Mouse (Mus musculus) erythroblast, embryonic 14.5 days (primary cell): ENCODE measurements around the gene Upp2. TPM values are rescaled to one million over a fixed set of nuclear protein-coding genes. Genes with fewer than 3 reads are reported as not detected.

Source experiments
- H3K27me3 ChIP-seq: 2 replicates; pipeline ENCODE4 v1.6.1; 2012; ENCODE audit warnings: inconsistent platforms; ENCODE audit not compliant: control insufficient read depth
- H3K36me3 ChIP-seq: 2 replicates; pipeline ENCODE4 v1.6.1; 2012; ENCODE audit warnings: mild to moderate bottlenecking, inconsistent platforms; ENCODE audit not compliant: control insufficient read depth
- H3K4me1 ChIP-seq: 2 replicates; pipeline ENCODE4 v1.6.1; 2012; ENCODE audit warnings: inconsistent platforms; ENCODE audit not compliant: control insufficient read depth
- H3K4me3 ChIP-seq: replicated peaks from 2 replicates; pipeline ENCODE3; 2012; ENCODE audit warnings: moderate library complexity, mild to moderate bottlenecking, inconsistent platforms
- H3K9me3 ChIP-seq: 2 replicates; pipeline ENCODE4 v1.6.1; 2012; ENCODE audit warnings: low read length, inconsistent platforms, mixed read lengths; ENCODE audit not compliant: control insufficient read depth
- GATA1 ChIP-seq: IDR thresholded peaks from 2 replicates; pipeline ENCODE4 v1.6.1; 2012; ENCODE audit warnings: low read length, inconsistent platforms, mixed read lengths
- TAL1 ChIP-seq: IDR thresholded peaks from 3 replicates; pipeline ENCODE4 v1.6.1; 2012; ENCODE audit warnings: low read length, inconsistent platforms, mixed read lengths
- polyA plus RNA-seq: library from polyadenylated mRNA; stranded (reverse); fragments of >175 nt; gene quantifications from 2 replicates; pipeline ENCODE4 v1.2.3, GENCODE M21; 2012

The Upp2 gene
- polyA plus RNA-seq, 1 experiment = not detected

- H3K27me3 ChIP-seq = no peaks in the 10 kb centered on the region
- no peaks in the 10 kb centered on the region; the same call in 1 of the 2 replicates for H3K9me3 ChIP-seq
- no peak for TF ChIP-seq TAL1
- TF ChIP-seq GATA1 = no peak
- no peak overlapping the region for H3K4me3 ChIP-seq
- H3K36me3 ChIP-seq = no peaks in the 10 kb centered on the region
- H3K4me1 ChIP-seq = no peaks in the 10 kb centered on the region
Observed at GRCm38 (mm10) chr2:58656959-58657358, 89.9 kb downstream of the Upp2 start.

- Histone ChIP-seq H3K36me3 (no peaks in the 10 kb centered on the region), H3K27me3 (no peaks in the 10 kb centered on the region), H3K4me1 (no peaks in the 10 kb centered on the region), H3K9me3 (no peaks in the 10 kb centered on the region; the same call in 1 of the 2 replicates), H3K4me3 (no peak overlapping the region)
- TF ChIP-seq TAL1 = no peak
Observed at GRCm38 (mm10) chr2:58657855-58658254, 90.8 kb downstream of the Upp2 start.

- H3K36me3 ChIP-seq = no peaks in the 10 kb centered on the region
- TF ChIP-seq GATA1 = no peak
- no peak for TF ChIP-seq TAL1
- H3K4me3 ChIP-seq = no peak overlapping the region
- no peaks in the 10 kb centered on the region for H3K4me1 ChIP-seq
- H3K27me3 ChIP-seq = no peaks in the 10 kb centered on the region
- H3K9me3 ChIP-seq = no peaks in the 10 kb centered on the region
Observed at GRCm38 (mm10) chr2:58660591-58660990, 93.5 kb downstream of the Upp2 start.

GRCm38 (mm10) chr2:58661116-58661515, 94.0 kb downstream of the Upp2 start:
- Histone ChIP-seq H3K9me3 (no peaks in the 10 kb centered on the region), H3K27me3 (no peaks in the 10 kb centered on the region), H3K4me1 (no peaks in the 10 kb centered on the region), H3K36me3 (no peaks in the 10 kb centered on the region), H3K4me3 (no peak overlapping the region)
- TF ChIP-seq GATA1 = no peak
- TF ChIP-seq TAL1 = no peak

GRCm38 (mm10) chr2:58662661-58663060, 95.6 kb downstream of the Upp2 start:
- TF ChIP-seq TAL1 (no peak), GATA1 (no peak)
- H3K4me1 ChIP-seq = no peaks in the 10 kb centered on the region
- H3K36me3 ChIP-seq = no peaks in the 10 kb centered on the region

GRCm38 (mm10) chr2:58663404-58664120, 96.5 kb downstream of the Upp2 start:
- Histone ChIP-seq H3K4me3 (no peak overlapping the region), H3K36me3 (no peaks in the 10 kb centered on the region), H3K4me1 (no peaks in the 10 kb centered on the region), H3K9me3 (no peaks in the 10 kb centered on the region), H3K27me3 (no peaks in the 10 kb centered on the region)
- TF ChIP-seq TAL1 (no peak), GATA1 (no peak)

More at GRCm38 (mm10) chr2:58662661-58663060, 95.6 kb downstream of the Upp2 start:
- Histone ChIP-seq H3K9me3 (no peaks in the 10 kb centered on the region), H3K27me3 (no peaks in the 10 kb centered on the region), H3K4me3 (no peak overlapping the region)

- Histone ChIP-seq H3K9me3 (no peaks in the 10 kb centered on the region), H3K27me3 (no peaks in the 10 kb centered on the region), H3K4me3 (no peak overlapping the region), H3K4me1 (no peaks in the 10 kb centered on the region), H3K36me3 (no peaks in the 10 kb centered on the region)
- no peak for TF ChIP-seq GATA1
- TF ChIP-seq TAL1 = no peak
Observed at GRCm38 (mm10) chr2:58665081-58665814, 98.2 kb downstream of the Upp2 start.

GRCm38 (mm10) chr2:58667298-58667697, 100.2 kb downstream of the Upp2 start:
- Histone ChIP-seq H3K27me3 (no peaks in the 10 kb centered on the region), H3K36me3 (no peaks in the 10 kb centered on the region), H3K4me3 (no peak overlapping the region), H3K9me3 (no peaks in the 10 kb centered on the region), H3K4me1 (no peaks in the 10 kb centered on the region)
- TF ChIP-seq GATA1 (no peak), TAL1 (no peak)

- no peaks in the 10 kb centered on the region for H3K27me3 ChIP-seq
- no peak for TF ChIP-seq GATA1
- TF ChIP-seq TAL1 = no peak
- no peak overlapping the region for H3K4me3 ChIP-seq
Observed at GRCm38 (mm10) chr2:58667991-58668390, 100.9 kb downstream of the Upp2 start.

More at GRCm38 (mm10) chr2:58667991-58668390, 100.9 kb downstream of the Upp2 start:
- peaks cover 5% of the 10 kb centered on the region; the same call in 1 of the 2 replicates for H3K9me3 ChIP-seq
- H3K4me1 ChIP-seq = no peaks in the 10 kb centered on the region
- no peaks in the 10 kb centered on the region for H3K36me3 ChIP-seq
